Mouse (Mus musculus) R1 (cell line): ENCODE measurements around the gene Cmtm7.

ENCODE experiments used
- DNase-seq: peaks from one replicate; pipeline ENCODE4 v3.0.0-alpha.2; 2018; ENCODE audit warnings: low read depth, low spot score

Gene Cmtm7

DNA sequence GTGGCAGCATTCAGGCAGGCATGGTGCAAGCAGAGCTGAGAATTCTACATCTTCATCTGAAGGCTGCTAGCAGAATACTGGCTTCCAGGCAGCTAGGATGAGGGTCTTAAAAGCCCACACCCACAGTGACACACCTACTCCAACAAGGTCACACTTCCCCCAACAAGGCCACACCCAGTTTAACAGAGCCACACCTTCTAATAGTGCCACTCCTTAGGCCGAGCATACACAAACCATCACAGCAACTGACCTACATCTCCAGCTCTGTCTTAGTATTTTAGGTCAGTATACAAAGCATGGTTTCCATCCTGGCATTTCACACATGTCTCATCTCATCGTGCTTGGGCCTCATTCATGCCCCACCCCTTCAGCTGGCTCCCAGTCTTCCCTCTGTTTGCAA is 53.2 kb downstream of the Cmtm7 start:
- peak; percentile 61 for DNase-seq

DNA sequence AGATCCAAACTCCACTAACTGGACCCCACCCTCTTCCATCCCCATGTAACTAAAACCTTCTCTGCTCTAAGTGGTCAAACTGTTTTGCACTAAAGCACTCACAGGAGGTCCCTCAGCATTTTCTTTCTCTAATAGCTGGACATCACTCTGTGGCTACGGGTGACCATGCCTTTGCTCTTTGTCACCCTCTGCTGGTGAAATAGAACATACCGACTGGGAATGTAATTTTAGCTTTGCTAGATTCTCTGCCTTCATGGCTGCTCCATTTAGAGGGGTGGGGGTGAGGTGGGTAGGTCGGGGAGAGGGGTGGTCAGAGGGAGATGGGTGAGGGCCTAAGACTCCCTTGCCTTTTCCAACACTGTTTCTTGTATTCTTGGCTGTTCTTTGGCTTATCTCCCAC is 54.3 kb downstream of the Cmtm7 start:
- peak; percentile 66 for DNase-seq

DNA sequence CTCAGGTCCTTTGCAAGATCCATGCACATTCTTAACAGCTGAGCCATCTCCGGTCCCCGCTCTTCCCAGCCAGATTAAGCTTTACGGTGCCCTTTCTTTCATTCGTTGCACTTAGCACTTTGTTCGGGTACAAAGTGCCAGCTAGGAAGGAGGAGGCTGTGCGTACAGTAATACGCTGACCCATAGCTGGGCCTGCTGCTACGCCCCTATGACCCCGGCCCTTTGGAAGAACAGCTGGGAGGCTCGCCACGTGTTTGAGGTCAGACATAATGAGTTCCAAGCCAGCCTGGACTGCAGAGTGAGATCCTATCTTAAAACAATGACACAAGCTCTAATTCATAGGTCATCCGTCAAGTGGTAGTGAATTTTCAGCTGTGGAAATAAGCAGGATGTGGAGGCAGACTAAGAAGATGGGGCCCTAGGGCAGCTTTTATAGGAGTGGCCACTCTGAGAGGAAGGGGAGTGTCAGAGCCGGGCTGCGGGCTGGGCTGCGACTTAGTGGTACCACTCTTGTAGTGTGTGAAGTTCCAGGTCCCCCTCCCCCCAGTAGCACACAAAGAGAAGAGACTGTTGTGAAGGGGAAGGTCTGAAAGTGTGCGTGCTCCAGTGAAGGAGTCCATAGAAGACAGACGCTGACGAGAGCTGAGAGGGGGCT is 64.9 kb downstream of the Cmtm7 start:
- DNase-seq, result no peak

DNA sequence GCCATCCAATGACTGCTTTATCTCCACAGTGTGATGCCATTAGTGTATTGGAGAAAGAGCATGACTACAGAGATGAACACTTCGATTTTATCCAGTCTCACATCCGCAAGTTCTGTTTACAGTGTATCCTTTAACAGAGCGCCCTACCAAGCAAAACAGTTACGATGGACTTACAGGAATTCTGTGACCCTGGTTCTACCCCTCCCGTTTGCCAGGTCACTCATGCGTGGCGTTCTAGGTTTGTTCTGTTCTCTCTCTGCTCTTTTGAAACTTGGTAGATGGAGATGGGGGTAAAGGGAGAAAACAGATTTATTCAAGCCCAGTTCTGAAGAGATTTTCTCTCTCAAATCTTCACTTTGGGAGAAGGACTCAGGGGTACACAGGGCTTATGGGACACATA is 68.2 kb downstream of the Cmtm7 start:
- no peak for DNase-seq

DNA sequence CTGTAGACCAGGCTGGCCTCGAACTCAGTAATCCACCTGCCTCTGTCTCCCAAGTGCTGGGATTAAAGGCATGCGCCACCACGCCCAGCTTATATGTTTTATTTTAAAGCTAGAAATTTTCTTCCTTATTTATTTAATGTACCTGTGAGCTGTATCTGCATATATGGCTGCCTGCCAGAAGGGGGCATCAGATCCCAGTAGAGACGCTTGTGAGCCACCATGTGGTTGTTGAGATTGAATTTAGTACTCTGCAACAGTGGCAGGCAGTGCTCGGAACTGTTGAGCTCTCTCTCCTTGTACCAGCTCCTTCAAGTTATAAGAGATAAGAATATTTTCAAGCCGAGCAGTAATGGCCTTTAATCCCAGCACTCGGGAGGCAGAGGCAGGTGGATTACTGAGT is 71.3 kb downstream of the Cmtm7 start:
- DNase-seq, result peak; percentile 83

DNA sequence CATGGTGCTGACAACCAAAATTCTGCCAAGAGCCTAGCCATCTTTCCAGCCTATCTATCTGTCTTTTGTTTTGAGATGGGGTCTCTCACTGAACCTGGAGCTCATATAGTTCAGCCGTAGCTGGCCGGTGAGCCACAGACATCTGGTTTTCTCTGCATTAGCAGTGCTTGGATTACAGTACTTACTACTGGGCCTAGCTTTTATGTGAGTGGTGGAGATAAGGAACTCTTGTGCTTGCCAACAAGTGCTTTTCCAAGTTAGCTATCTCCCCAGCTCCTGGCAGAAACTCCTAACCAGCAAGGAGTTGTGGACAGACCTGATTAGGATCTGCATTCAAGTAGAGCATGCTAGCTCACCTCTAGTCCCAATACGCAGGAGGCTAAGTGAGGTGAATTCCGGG is 73.9 kb downstream of the Cmtm7 start:
- DNase-seq, result no peak
